Mouse (Mus musculus): ENCODE measurements around the gene Dbi. TPM values are rescaled to one million over a fixed set of nuclear protein-coding genes. Genes with fewer than 3 reads are reported as not detected.

Gene Dbi
- polyA plus RNA-seq, 1 experiment from 2014 or later = 681 TPM

DNA sequence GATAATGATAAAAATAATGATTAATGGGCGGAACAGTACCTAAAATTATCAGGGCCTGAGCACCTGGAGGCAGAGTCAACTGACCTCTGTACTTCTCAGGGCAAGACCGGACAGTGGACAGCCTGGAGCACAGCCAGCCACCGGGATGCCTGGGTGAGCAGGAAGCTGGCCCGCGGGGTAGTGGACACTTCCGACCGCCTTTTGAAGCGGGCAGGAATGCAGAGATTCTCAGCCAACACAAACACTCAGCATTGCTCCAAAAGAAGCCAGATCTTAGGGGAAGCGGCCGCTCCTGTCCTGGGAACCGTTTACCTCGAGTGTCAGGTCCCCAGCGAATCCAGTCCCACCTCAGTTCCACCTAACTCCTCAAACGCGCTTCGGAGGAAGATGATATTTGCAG lies 48.0 kb downstream of the Dbi start:
- no peaks in the 10 kb centered on the region for H3K36me3 ChIP-seq (ENCODE audit: control insufficient read depth, insufficient read depth, low read length)
- H3K4me1 ChIP-seq (ENCODE audit: control insufficient read depth, insufficient read depth, low read length) = 0 out of 2 replicates have a peak, but pooled peaks cover 5% of the 10 kb centered on the region
- H3K4me3 ChIP-seq (ENCODE audit: low read depth, low read length) = peak overlapping the region; percentile 25; the same call in 1 of the 2 replicates
- 12% methylated on average over 16 of the region's 16 CpGs for WGBS
- no peak for DNase-seq (ENCODE audit: low spot score)
- no peak for ATAC-seq (ENCODE audit: insufficient number of reproducible peaks, low FRiP score, low TSS enrichment, low read depth)
- peak overlapping the region; percentile 71 for H3K4me2 ChIP-seq (ENCODE audit: low read depth, severe bottlenecking)
- no peak overlapping the region for H3K27ac ChIP-seq (replicated peaks; ENCODE audit: low read depth, low read length)
- no peaks in the 10 kb centered on the region for H3K9me3 ChIP-seq (ENCODE audit: control insufficient read depth, low read length)
- H3K27me3 ChIP-seq (ENCODE audit: control insufficient read depth, insufficient read depth, low read length) = peaks cover 2% of the 10 kb centered on the region; the same call in 1 of the 2 replicates
- no peak overlapping the region for H3K9ac ChIP-seq (ENCODE audit: low read length)

DNA sequence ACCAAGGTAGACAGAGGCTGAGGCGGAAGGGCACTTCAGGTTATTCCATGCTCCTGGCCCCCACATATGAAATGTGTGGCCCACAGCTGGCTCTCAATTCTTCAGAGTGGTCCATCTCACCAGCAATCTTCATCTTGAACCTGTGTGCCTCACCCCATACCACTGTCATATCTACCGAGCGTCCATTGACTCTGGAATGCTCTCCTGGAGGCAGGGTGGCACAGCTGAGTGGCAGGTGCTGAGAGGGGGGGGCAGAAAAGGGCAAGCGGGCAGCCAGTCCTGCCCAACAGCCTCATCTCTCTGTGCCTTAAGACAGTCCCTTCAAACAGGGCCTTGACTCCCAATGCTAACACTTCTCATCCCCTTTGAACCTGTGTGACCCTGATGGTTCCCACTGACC lies 49.7 kb downstream of the Dbi start:
- 87% methylated on average over 4 of the region's 4 CpGs for WGBS
- H3K27me3 ChIP-seq (ENCODE audit: control insufficient read depth, insufficient read depth, low read length) = peaks cover 2% of the 10 kb centered on the region; the same call in 1 of the 2 replicates
- H3K27ac ChIP-seq (replicated peaks; ENCODE audit: low read depth, low read length) = no peak overlapping the region
- DNase-seq (ENCODE audit: low spot score) = no peak
- no peak overlapping the region for H3K4me2 ChIP-seq (ENCODE audit: low read depth, severe bottlenecking)
- H3K36me3 ChIP-seq (ENCODE audit: control insufficient read depth, insufficient read depth, low read length) = no peaks in the 10 kb centered on the region
- H3K9me3 ChIP-seq (ENCODE audit: control insufficient read depth, low read length) = no peaks in the 10 kb centered on the region
- H3K4me3 ChIP-seq (ENCODE audit: low read depth, low read length) = no peak overlapping the region
- no peak for ATAC-seq (ENCODE audit: insufficient number of reproducible peaks, low FRiP score, low TSS enrichment, low read depth)
- H3K9ac ChIP-seq (ENCODE audit: low read length) = no peak overlapping the region
- 0 out of 2 replicates have a peak, but pooled peaks cover 5% of the 10 kb centered on the region for H3K4me1 ChIP-seq (ENCODE audit: control insufficient read depth, insufficient read depth, low read length)

DNA sequence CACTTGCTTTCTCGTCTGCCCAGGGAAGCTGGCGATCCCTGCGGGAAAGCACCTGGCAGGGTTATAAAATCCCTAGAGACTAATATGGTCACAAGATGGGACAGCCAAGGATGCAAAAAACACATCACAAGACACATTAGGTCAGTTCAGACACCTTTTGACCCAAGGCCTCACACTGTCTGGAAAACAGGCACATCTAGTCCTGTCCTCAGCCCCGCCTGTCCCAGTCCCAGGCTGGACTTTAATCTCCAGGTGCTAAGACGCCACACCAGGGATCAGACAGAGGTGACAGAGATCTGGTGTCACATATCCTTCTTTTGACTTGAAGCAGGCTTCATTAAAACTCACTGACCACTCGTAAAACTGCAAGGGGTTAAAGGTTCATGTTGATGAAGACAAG lies 50.7 kb downstream of the Dbi start:
- no peak overlapping the region for H3K4me3 ChIP-seq (ENCODE audit: low read depth, low read length)
- H3K36me3 ChIP-seq (ENCODE audit: control insufficient read depth, insufficient read depth, low read length) = no peaks in the 10 kb centered on the region
- no peak overlapping the region for H3K27ac ChIP-seq (replicated peaks; ENCODE audit: low read depth, low read length)
- H3K9ac ChIP-seq (ENCODE audit: low read length) = no peak overlapping the region
- H3K9me3 ChIP-seq (ENCODE audit: control insufficient read depth, low read length) = no peaks in the 10 kb centered on the region
- no peak for DNase-seq (ENCODE audit: low spot score)
- H3K4me1 ChIP-seq (ENCODE audit: control insufficient read depth, insufficient read depth, low read length) = 0 out of 2 replicates have a peak, but pooled peaks cover 5% of the 10 kb centered on the region
- H3K27me3 ChIP-seq (ENCODE audit: control insufficient read depth, insufficient read depth, low read length) = peaks cover 2% of the 10 kb centered on the region; the same call in 1 of the 2 replicates
- WGBS = 10% methylated on average over 6 of the region's 6 CpGs
- ATAC-seq (ENCODE audit: insufficient number of reproducible peaks, low FRiP score, low TSS enrichment, low read depth) = no peak
- H3K4me2 ChIP-seq (ENCODE audit: low read depth, severe bottlenecking) = no peak overlapping the region

DNA sequence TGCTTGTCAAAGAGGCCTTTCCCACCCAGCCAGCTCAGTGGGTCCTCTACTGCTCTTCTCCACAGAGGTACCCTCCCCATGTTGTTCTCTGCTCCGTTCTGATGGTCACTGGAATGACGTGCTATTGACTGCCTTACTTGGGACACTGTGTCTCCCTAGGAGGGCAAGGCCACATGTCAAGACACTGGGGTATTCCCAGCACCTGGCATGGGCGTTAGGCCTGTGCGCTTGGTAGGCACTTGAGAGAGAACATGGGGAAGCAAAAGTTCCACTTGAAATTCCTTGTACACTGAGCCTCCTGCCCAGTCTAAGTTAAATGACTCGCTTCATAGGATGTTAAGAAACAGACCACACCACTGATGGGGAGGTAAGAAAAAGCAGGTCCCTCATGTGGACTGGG lies 51.8 kb downstream of the Dbi start:
- WGBS = 76% methylated on average over 5 of the region's 5 CpGs
- Histone ChIP-seq H3K9me3 (ENCODE audit: control insufficient read depth, low read length) (no peaks in the 10 kb centered on the region), H3K27me3 (ENCODE audit: control insufficient read depth, insufficient read depth, low read length) (peaks cover 2% of the 10 kb centered on the region; the same call in 1 of the 2 replicates), H3K27ac (replicated peaks; ENCODE audit: low read depth, low read length) (no peak overlapping the region), H3K4me1 (ENCODE audit: control insufficient read depth, insufficient read depth, low read length) (0 out of 2 replicates have a peak, but pooled peaks cover 3% of the 10 kb centered on the region), H3K36me3 (ENCODE audit: control insufficient read depth, insufficient read depth, low read length) (no peaks in the 10 kb centered on the region), H3K9ac (ENCODE audit: low read length) (no peak overlapping the region), H3K4me2 (ENCODE audit: low read depth, severe bottlenecking) (no peak overlapping the region), H3K4me3 (ENCODE audit: low read depth, low read length) (no peak overlapping the region)
- DNase-seq (ENCODE audit: low spot score) (no peak), ATAC-seq (ENCODE audit: insufficient number of reproducible peaks, low FRiP score, low TSS enrichment, low read depth) (no peak)

DNA sequence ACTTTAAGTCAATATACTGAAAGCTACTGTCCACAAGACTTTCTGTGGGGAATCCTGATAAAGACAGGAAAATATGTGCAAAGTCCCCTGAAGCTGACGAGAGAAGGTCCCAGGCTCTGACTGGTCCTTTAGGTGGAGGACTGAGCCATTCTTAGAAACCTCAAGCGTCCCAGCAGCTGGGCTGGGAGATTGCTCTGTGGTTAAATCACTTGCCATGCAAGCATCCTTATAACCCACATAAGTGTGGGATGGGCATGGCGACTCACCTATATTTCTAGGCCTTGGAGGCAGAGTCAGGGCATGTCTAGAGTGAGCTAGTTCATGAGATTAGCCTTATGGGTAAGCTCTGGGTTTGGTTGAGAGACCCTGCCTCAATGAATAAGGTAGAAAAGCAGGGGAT lies 54.3 kb downstream of the Dbi start:
- Histone ChIP-seq H3K36me3 (ENCODE audit: control insufficient read depth, insufficient read depth, low read length) (no peaks in the 10 kb centered on the region), H3K9me3 (ENCODE audit: control insufficient read depth, low read length) (no peaks in the 10 kb centered on the region), H3K9ac (ENCODE audit: low read length) (no peak overlapping the region), H3K4me2 (ENCODE audit: low read depth, severe bottlenecking) (no peak overlapping the region), H3K4me3 (ENCODE audit: low read depth, low read length) (no peak overlapping the region), H3K4me1 (ENCODE audit: control insufficient read depth, insufficient read depth, low read length) (no peaks in the 10 kb centered on the region), H3K27me3 (ENCODE audit: control insufficient read depth, insufficient read depth, low read length) (no peaks in the 10 kb centered on the region), H3K27ac (replicated peaks; ENCODE audit: low read depth, low read length) (no peak overlapping the region)
- WGBS = 85% methylated on average over 3 of the region's 3 CpGs
- ATAC-seq (ENCODE audit: insufficient number of reproducible peaks, low FRiP score, low TSS enrichment, low read depth) = no peak
- DNase-seq (ENCODE audit: low spot score) = no peak

DNA sequence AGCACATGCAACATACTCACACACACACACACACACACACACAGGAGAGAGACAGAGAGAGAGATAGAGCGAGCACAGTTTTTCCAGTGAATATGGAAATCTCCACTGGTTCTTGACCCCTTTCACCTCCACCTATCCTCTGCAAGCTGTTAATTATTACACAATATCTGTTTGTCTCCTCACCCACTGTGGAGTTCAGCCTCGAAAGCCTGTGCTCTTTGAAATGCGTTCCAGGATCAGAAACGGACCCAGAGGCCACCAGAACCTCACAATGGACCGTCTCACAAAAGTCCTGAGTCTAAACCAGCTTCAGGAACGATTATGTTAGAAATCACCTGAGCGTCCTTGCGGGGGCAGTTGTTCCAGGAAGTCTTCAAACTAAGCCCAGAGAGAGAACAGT lies 54.7 kb downstream of the Dbi start:
- WGBS = 89% methylated on average over 8 of the region's 8 CpGs
- Histone ChIP-seq H3K27ac (replicated peaks; ENCODE audit: low read depth, low read length) (no peak overlapping the region), H3K36me3 (ENCODE audit: control insufficient read depth, insufficient read depth, low read length) (no peaks in the 10 kb centered on the region), H3K9me3 (ENCODE audit: control insufficient read depth, low read length) (no peaks in the 10 kb centered on the region), H3K4me1 (ENCODE audit: control insufficient read depth, insufficient read depth, low read length) (no peaks in the 10 kb centered on the region), H3K9ac (ENCODE audit: low read length) (no peak overlapping the region), H3K4me3 (ENCODE audit: low read depth, low read length) (no peak overlapping the region), H3K4me2 (ENCODE audit: low read depth, severe bottlenecking) (no peak overlapping the region), H3K27me3 (ENCODE audit: control insufficient read depth, insufficient read depth, low read length) (no peaks in the 10 kb centered on the region)
- ATAC-seq (ENCODE audit: insufficient number of reproducible peaks, low FRiP score, low TSS enrichment, low read depth) = no peak
- DNase-seq (ENCODE audit: low spot score) = no peak

DNA sequence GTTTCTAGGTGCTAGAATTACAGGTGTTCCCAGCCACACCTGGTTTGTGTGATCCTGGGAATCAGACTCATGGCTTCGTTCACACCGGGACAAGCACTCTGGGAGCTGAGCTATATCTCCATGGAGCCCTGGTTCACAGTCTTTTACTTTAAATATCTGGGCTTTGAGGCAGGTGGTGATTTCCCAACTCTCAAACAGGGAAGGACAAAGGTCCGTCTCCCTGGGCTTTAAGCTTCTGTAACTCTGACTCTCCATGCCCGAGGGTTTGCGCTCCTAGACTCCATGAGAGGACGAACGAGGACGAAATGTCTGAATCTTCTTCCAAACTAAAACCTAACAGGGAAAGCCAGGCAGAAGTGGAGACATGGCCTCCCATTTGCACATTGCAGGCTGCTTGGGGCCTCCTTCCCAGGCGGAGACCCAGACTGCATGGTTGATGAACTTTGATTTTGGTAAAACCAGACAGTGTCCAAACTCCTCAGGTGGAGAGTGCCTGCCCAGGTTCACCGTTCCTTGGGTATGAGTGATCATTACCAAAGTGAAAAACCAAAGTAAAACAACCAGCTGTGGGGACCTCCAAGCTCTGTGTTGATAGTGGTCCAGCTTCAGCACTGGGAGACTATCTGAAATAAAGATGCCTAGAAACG lies 56.7 kb downstream of the Dbi start:
- H3K27ac ChIP-seq (replicated peaks; ENCODE audit: low read depth, low read length) = no peak overlapping the region
- H3K9ac ChIP-seq (ENCODE audit: low read length) = no peak overlapping the region
- H3K4me1 ChIP-seq (ENCODE audit: control insufficient read depth, insufficient read depth, low read length) = no peaks in the 10 kb centered on the region
- no peak overlapping the region for H3K4me3 ChIP-seq (ENCODE audit: low read depth, low read length)
- H3K4me2 ChIP-seq (ENCODE audit: low read depth, severe bottlenecking) = no peak overlapping the region
- no peaks in the 10 kb centered on the region for H3K27me3 ChIP-seq (ENCODE audit: control insufficient read depth, insufficient read depth, low read length)
- ATAC-seq (ENCODE audit: insufficient number of reproducible peaks, low FRiP score, low TSS enrichment, low read depth) = no peak
- 93% methylated on average over 11 of the region's 11 CpGs for WGBS
- H3K36me3 ChIP-seq (ENCODE audit: control insufficient read depth, insufficient read depth, low read length) = no peaks in the 10 kb centered on the region
- no peaks in the 10 kb centered on the region for H3K9me3 ChIP-seq (ENCODE audit: control insufficient read depth, low read length)
- DNase-seq (ENCODE audit: low spot score) = no peak

Data from limb, embryonic 11.5 days (tissue).